Mouse (Mus musculus): Measurements from ENCODE around the gene Map10.

Map10 gene

GRCm38 (mm10) chr8:125685216-125685760, 15.7 kb downstream of the Map10 start:
- H3K36me3 ChIP-seq (ENCODE audit: control insufficient read depth, insufficient read depth, low read length, poor library complexity, severe bottlenecking): no peaks in the 10 kb centered on the region
- H3K27me3 ChIP-seq (ENCODE audit: control insufficient read depth, insufficient read depth, low read length, poor library complexity, severe bottlenecking): no peaks in the 10 kb centered on the region
- DNase-seq (ENCODE audit: low read depth, low spot score): no peak

GRCm38 (mm10) chr8:125686221-125686865, 16.7 kb downstream of the Map10 start:
- Histone ChIP-seq H3K36me3 (ENCODE audit: control insufficient read depth, insufficient read depth, low read length, poor library complexity, severe bottlenecking) (no peaks in the 10 kb centered on the region), H3K27me3 (ENCODE audit: control insufficient read depth, insufficient read depth, low read length, poor library complexity, severe bottlenecking) (no peaks in the 10 kb centered on the region)
- no peak for DNase-seq (ENCODE audit: low read depth, low spot score)

- H3K36me3 ChIP-seq (ENCODE audit: control insufficient read depth, insufficient read depth, low read length, poor library complexity, severe bottlenecking): no peaks in the 10 kb centered on the region
- no peaks in the 10 kb centered on the region for H3K27me3 ChIP-seq (ENCODE audit: control insufficient read depth, insufficient read depth, low read length, poor library complexity, severe bottlenecking)
- no peak for DNase-seq (ENCODE audit: low read depth, low spot score)
Observed at GRCm38 (mm10) chr8:125690166-125690915, 20.7 kb downstream of the Map10 start.

- Histone ChIP-seq H3K36me3 (ENCODE audit: control insufficient read depth, insufficient read depth, low read length, poor library complexity, severe bottlenecking) (no peaks in the 10 kb centered on the region), H3K27me3 (ENCODE audit: control insufficient read depth, insufficient read depth, low read length, poor library complexity, severe bottlenecking) (no peaks in the 10 kb centered on the region)
- no peak for DNase-seq (ENCODE audit: low read depth, low spot score)
Observed at GRCm38 (mm10) chr8:125690961-125691360, 21.3 kb downstream of the Map10 start.

- no peak for DNase-seq (ENCODE audit: low read depth, low spot score)
- no peaks in the 10 kb centered on the region for H3K36me3 ChIP-seq (ENCODE audit: control insufficient read depth, insufficient read depth, low read length, poor library complexity, severe bottlenecking)
- H3K27me3 ChIP-seq (ENCODE audit: control insufficient read depth, insufficient read depth, low read length, poor library complexity, severe bottlenecking): no peaks in the 10 kb centered on the region
Observed at GRCm38 (mm10) chr8:125692447-125692846, 22.8 kb downstream of the Map10 start.

- no peaks in the 10 kb centered on the region for H3K27me3 ChIP-seq (ENCODE audit: control insufficient read depth, insufficient read depth, low read length, poor library complexity, severe bottlenecking)
- no peak for DNase-seq (ENCODE audit: low read depth, low spot score)
- H3K36me3 ChIP-seq (ENCODE audit: control insufficient read depth, insufficient read depth, low read length, poor library complexity, severe bottlenecking): no peaks in the 10 kb centered on the region
Observed at GRCm38 (mm10) chr8:125693197-125693596, 23.6 kb downstream of the Map10 start.

- DNase-seq (ENCODE audit: low read depth, low spot score): no peak
- no peaks in the 10 kb centered on the region for H3K36me3 ChIP-seq (ENCODE audit: control insufficient read depth, insufficient read depth, low read length, poor library complexity, severe bottlenecking)
- H3K27me3 ChIP-seq (ENCODE audit: control insufficient read depth, insufficient read depth, low read length, poor library complexity, severe bottlenecking): no peaks in the 10 kb centered on the region
Observed at GRCm38 (mm10) chr8:125695951-125696350, 26.3 kb downstream of the Map10 start.

GRCm38 (mm10) chr8:125699391-125700025, 29.9 kb downstream of the Map10 start:
- H3K36me3 ChIP-seq (ENCODE audit: control insufficient read depth, insufficient read depth, low read length, poor library complexity, severe bottlenecking): no peaks in the 10 kb centered on the region
- DNase-seq (ENCODE audit: low read depth, low spot score): peak; percentile 14
- no peaks in the 10 kb centered on the region for H3K27me3 ChIP-seq (ENCODE audit: control insufficient read depth, insufficient read depth, low read length, poor library complexity, severe bottlenecking)

- Histone ChIP-seq H3K36me3 (ENCODE audit: control insufficient read depth, insufficient read depth, low read length, poor library complexity, severe bottlenecking) (no peaks in the 10 kb centered on the region), H3K27me3 (ENCODE audit: control insufficient read depth, insufficient read depth, low read length, poor library complexity, severe bottlenecking) (no peaks in the 10 kb centered on the region)
- DNase-seq (ENCODE audit: low read depth, low spot score): no peak
Observed at GRCm38 (mm10) chr8:125700407-125700806, 30.8 kb downstream of the Map10 start.

- H3K36me3 ChIP-seq (ENCODE audit: control insufficient read depth, insufficient read depth, low read length, poor library complexity, severe bottlenecking): no peaks in the 10 kb centered on the region
- no peaks in the 10 kb centered on the region for H3K27me3 ChIP-seq (ENCODE audit: control insufficient read depth, insufficient read depth, low read length, poor library complexity, severe bottlenecking)
- no peak for DNase-seq (ENCODE audit: low read depth, low spot score)
Observed at GRCm38 (mm10) chr8:125702868-125703473, 33.4 kb downstream of the Map10 start.

GRCm38 (mm10) chr8:125704434-125704833, 34.8 kb downstream of the Map10 start:
- DNase-seq (ENCODE audit: low read depth, low spot score): no peak
- Histone ChIP-seq H3K36me3 (ENCODE audit: control insufficient read depth, insufficient read depth, low read length, poor library complexity, severe bottlenecking) (no peaks in the 10 kb centered on the region), H3K27me3 (ENCODE audit: control insufficient read depth, insufficient read depth, low read length, poor library complexity, severe bottlenecking) (no peaks in the 10 kb centered on the region)

GRCm38 (mm10) chr8:125705816-125706215, 36.2 kb downstream of the Map10 start:
- H3K36me3 ChIP-seq (ENCODE audit: control insufficient read depth, insufficient read depth, low read length, poor library complexity, severe bottlenecking): no peaks in the 10 kb centered on the region
- no peaks in the 10 kb centered on the region for H3K27me3 ChIP-seq (ENCODE audit: control insufficient read depth, insufficient read depth, low read length, poor library complexity, severe bottlenecking)
- no peak for DNase-seq (ENCODE audit: low read depth, low spot score)

GRCm38 (mm10) chr8:125709171-125709570, 39.6 kb downstream of the Map10 start:
- no peaks in the 10 kb centered on the region for H3K36me3 ChIP-seq (ENCODE audit: control insufficient read depth, insufficient read depth, low read length, poor library complexity, severe bottlenecking)
- DNase-seq (ENCODE audit: low read depth, low spot score): no peak
- no peaks in the 10 kb centered on the region for H3K27me3 ChIP-seq (ENCODE audit: control insufficient read depth, insufficient read depth, low read length, poor library complexity, severe bottlenecking)

GRCm38 (mm10) chr8:125711514-125711913, 41.9 kb downstream of the Map10 start:
- DNase-seq (ENCODE audit: low read depth, low spot score): no peak
- Histone ChIP-seq H3K36me3 (ENCODE audit: control insufficient read depth, insufficient read depth, low read length, poor library complexity, severe bottlenecking) (no peaks in the 10 kb centered on the region), H3K27me3 (ENCODE audit: control insufficient read depth, insufficient read depth, low read length, poor library complexity, severe bottlenecking) (no peaks in the 10 kb centered on the region)

GRCm38 (mm10) chr8:125716211-125716610, 46.6 kb downstream of the Map10 start:
- Histone ChIP-seq H3K27me3 (ENCODE audit: control insufficient read depth, insufficient read depth, low read length, poor library complexity, severe bottlenecking) (no peaks in the 10 kb centered on the region), H3K36me3 (ENCODE audit: control insufficient read depth, insufficient read depth, low read length, poor library complexity, severe bottlenecking) (no peaks in the 10 kb centered on the region)
- DNase-seq (ENCODE audit: low read depth, low spot score): no peak
